Mouse (Mus musculus): ENCODE results near the gene Ivd.

Ivd gene

GRCm38 (mm10) chr2:118882840-118883679, 21.3 kb downstream of the Ivd start:
- DNase-seq (ENCODE audit: low read depth, low spot score), result peak; percentile 67

DNA sequence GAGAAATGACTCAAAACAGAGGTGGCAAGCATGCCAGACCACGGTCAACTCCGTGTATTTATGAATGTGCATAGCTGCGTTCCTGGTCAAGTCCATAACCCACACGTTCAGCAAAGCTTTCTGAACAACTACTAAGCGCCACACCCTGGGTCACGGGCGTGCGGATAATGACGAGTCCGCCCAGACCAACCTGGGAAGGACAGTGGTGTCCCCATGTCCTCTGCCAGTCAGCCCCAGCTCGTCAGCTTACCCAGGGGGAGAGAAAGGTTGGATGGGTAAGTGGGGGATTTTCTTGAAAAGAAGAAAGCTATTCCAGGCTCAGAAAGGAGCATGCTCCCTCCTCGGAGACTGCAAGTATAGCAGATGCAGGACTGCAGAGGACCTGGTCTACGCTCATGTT, 25.7 kb downstream of the Ivd start:
- no peak for DNase-seq (ENCODE audit: low read depth, low spot score)

- DNase-seq (ENCODE audit: low read depth, low spot score), result peak; percentile 63
These were observed 26.2 kb downstream of the Ivd start for GRCm38 (mm10) chr2:118887845-118888548.

GRCm38 (mm10) chr2:118891173-118891572, 29.4 kb downstream of the Ivd start:
- no peak for DNase-seq (ENCODE audit: low read depth, low spot score)

GRCm38 (mm10) chr2:118895990-118896913, 34.5 kb downstream of the Ivd start:
- DNase-seq (ENCODE audit: low read depth, low spot score), result no peak

- no peak for DNase-seq (ENCODE audit: low read depth, low spot score)
These were observed 35.1 kb downstream of the Ivd start for GRCm38 (mm10) chr2:118896914-118897291.

DNA sequence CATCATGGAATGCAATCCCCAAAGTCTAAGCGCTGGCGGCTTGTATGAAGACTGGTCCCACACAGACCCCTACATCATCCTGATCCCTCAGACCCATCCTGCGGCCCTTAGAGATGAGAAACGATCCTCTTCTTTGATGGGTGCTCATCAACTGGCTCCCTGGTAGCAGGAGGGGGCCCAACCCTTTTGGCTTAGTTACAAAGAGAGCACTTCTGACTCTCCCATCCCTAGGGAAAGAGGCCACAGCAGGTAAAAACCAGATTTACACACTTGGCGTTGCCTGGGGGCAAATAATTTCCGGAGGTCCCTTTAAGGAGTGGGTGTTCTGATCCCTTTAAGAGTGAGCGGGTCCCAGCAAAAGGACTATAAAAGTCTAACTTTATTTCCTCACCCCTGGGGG, 35.6 kb downstream of the Ivd start:
- DNase-seq (ENCODE audit: low read depth, low spot score), result no peak

DNA sequence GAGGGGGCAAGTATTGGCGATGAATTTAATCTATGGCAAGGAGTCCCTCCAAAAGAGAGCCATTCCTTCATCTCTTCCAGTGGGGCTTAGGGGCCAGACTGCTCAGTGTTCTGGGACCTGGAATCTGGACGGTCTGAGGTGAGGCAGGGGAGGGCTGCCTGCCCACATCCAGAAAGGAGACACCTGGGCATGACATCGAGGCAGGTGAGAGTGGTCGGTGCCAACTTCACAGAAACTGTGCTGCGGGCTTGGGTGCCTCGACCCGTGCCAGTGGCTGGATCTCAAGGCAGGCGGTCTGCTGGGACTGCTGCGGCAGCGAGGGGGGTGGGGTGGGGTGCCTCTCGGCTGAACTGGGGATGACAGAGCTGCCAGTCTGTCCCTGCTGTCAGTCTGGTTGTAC, 36.1 kb downstream of the Ivd start:
- DNase-seq (ENCODE audit: low read depth, low spot score), result no peak

DNA sequence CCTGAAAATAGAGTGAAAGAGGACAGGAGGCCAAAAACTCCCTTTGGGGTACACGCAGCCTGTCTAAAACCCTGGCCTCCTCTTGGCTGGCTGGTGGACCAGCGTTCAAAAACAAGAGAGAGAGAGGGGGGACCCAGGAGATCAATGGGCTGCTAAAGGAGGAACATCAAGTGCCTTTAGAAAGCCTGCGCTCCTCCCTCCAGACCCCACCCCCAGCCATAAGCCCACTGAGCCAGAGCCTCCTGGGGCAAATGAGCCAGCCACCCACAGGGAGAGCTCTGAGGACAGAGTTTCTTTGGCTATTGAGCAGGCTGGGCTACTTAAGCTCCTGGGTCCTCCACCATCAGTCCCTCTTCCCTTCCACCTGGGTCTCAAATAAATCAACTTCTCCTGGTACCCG, 37.0 kb downstream of the Ivd start:
- DNase-seq (ENCODE audit: low read depth, low spot score), result no peak

DNA sequence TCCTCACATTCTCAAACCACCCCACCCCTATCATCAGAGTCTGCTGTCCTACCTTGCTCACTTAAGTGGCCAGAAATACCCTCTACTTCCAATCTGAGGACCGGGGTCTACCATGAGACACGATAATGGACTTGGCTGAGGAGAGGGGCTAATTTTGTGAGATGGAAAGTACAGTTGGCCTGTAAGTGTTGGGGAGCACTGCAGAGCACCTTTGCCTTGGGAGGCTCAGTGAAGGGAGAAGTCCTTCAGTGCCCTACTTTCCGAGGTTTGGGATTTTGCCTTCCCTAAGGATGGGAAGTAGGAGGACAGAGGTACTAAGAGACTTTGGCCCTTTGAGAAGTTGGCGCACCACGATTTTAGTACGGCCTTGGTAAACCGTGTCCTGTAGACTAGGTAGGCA, 37.6 kb downstream of the Ivd start:
- DNase-seq (ENCODE audit: low read depth, low spot score), result no peak

- DNase-seq (ENCODE audit: low read depth, low spot score), result no peak
These were observed 38.4 kb downstream of the Ivd start, which contains the start of gene Bahd1 for GRCm38 (mm10) chr2:118899981-118900825. TSS of gene Bahd1 (plus strand) at chr2:118900377.

DNA sequence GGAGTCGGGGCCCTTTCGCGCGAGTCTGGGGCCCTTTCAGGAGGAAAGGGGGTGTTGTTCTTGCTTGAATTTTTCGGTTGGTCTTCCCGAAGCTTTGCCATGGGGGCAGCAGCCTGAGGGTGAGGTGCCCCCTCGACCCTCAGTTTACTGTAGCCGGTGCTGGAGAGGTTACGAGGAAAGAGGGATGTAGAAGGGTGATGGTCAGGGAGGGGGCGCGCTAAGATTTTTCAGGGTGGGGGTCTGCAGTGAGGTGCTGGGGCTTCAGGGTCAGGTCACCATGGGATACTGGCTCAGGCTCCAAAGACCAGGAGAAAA, 39.0 kb downstream of the Ivd start:
- no peak for DNase-seq (ENCODE audit: low read depth, low spot score)

DNA sequence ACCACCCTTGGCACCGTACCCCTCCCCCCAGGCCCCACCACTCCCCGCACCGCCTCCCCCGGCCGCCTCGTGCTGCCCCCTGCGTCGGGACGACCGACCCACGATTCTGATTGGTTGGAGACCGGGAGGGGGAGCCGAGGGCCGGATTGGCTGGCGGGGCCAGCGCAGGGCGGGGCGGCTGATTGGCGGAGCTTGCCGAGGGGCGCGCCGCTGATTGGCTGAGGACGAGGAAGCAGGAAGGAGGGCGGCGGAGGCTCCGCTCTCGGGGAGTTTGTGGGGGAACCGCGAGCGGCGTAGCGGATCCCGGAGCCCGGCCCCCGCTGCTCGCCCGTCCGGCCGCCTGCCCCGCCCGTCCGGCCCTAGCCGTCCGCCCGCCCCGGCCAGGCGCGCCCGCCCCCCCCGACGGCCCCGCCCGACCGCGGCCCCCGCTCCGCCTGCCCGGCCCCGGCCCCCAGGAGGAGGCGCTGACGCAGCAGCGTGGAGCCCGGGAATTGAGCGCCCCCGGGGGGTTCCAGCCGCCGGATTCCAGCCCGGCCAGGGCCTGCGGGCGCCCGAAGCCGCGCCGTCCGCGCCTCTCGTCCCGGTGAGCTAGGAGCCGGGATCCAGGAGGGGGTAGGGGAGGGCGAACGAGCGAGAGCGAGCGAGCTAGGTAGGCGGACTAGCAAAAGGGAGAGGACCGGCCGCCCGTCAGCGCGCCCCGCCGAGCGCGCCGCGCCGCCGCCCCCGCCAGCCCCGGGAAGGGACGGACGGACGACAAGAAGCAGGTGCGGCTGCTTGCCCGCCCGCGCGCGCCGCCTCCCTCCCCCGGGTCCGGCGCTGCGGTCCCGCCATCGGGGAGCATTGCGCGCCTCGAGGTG, 39.6 kb downstream of the Ivd start:
- peak; percentile 85 for DNase-seq (ENCODE audit: low read depth, low spot score)

DNA sequence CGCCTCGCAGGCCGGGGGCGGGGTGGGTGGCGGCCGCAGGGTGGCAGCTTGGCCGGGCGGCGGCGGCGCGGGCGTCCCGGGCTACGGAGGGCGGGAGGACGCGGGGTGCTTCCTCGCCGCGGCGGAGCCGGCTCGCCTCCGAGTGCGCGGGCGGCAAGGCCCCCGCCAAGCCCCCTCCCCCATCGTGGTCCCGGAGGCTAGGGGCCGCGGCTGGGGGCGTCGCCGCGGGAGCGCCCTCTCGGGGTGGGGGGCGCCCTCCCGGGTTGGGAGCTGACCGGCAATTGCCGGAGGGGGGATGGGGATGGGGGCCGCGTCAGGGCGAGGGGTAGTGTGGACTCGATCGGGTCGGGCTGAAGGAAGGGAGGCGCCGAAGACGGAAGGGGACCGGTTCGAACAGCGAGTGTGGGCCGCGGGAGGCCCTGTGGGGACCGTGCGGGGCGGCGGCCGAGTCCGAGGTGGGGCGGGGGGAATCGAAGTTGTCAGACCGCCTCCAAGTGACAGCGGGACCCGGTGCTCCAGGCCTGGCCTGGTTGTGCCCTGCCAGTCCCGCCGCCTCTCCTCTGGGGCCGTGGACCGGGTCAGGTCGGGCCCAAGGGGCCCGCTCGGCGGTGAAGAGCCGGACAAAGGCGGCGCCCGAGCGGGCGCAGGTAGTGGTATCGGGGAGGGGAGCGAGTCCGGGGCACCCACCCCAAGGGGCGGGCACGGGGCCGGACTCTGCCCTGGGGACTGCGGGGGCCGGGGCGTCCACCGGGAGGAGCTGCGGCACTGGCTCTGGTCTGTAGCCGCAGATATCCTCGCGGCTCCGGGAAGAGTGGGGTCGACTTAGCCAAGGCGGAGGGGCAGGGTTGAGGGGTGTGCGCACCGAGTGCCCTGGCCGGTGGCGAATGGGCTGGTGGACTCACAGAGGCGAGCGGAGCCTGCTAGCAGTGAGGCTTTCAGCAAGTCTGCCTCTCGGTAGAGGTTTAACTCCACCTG, 40.6 kb downstream of the Ivd start:
- DNase-seq (ENCODE audit: low read depth, low spot score), result no peak

- no peak for DNase-seq (ENCODE audit: low read depth, low spot score)
These were observed 41.6 kb downstream of the Ivd start for GRCm38 (mm10) chr2:118903333-118903741.

DNA sequence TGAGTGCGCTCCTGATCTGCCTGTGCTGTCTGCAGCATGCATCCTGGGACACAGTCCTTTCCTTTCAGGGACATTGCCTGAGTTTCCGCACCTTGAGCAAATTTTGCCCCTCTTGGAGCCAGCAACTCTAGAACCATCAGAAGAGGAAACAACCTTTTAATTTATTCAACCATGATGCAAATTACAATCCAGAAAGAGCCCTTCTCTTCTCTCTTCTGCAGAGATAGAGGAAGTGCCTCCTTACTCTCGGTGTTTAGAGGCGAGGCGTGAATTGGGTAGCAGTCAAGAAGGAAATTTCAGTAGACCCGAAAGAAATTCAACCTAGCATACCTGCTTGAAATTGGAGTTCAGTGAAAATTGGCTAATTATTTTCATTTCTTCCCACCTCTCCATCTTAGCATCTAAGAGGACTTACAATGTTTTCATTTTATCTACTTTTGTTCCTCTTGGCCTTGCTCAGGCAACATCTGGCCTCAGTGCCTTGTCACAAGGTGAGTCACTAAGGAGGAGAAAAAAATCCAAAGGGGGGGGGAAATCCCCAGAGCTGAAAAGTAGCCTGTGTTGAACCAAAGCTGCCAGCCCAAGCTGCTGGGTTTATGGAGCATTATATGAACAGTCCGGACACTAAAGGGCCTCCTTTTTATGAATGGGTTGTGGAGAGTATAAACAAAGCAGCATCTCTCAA, 43.8 kb downstream of the Ivd start:
- DNase-seq (ENCODE audit: low read depth, low spot score), result no peak

- DNase-seq (ENCODE audit: low read depth, low spot score), result no peak
These were observed 44.4 kb downstream of the Ivd start for GRCm38 (mm10) chr2:118906118-118906492.

DNA sequence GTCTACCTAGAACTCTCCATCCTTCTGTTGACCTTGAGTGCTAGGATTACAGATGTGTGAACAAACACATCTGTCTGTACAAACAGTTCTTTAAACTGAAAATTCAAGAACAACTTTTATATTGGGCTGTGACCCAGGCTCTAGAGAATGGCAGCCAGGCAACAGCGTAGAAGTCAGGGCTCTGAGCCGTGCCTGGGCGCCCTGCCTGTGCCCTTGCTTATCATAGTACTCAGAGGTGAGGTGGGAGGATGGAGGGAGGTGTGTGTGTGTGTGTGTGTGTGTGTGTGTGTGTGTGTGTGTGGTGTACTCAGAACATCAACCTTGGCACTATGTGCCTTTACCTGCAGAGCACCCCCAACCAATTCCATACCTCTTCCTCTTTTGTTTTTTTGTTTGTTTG, 46.0 kb downstream of the Ivd start:
- DNase-seq (ENCODE audit: low read depth, low spot score), result no peak

GRCm38 (mm10) chr2:118909151-118909550, 47.4 kb downstream of the Ivd start:
- no peak for DNase-seq (ENCODE audit: low read depth, low spot score)
